Mouse (Mus musculus) olfactory bulb, adult 2 months (tissue): ENCODE data around the gene Sigirr. TPM values are rescaled to one million over a fixed set of nuclear protein-coding genes. Genes with fewer than 3 reads are reported as not detected.

Experiments
- H3K27ac ChIP-seq: fragments of 200-500 bp; 2 replicates; pipeline ENCODE4 v1.5.1; 2012; ENCODE audit warnings: low read depth, low read length; ENCODE audit not compliant: insufficient read depth
- H3K4me1 ChIP-seq: fragments of 200-500 bp; 2 replicates; pipeline ENCODE4 v1.6.1; 2012; ENCODE audit warnings: low read length; ENCODE audit not compliant: control insufficient read depth, insufficient read depth
- H3K4me3 ChIP-seq: fragments of 200-500 bp; 2 replicates; pipeline ENCODE4 v1.5.1; 2012; ENCODE audit warnings: mild to moderate bottlenecking, low read depth, low read length, moderate library complexity; ENCODE audit not compliant: insufficient read depth
- CTCF ChIP-seq: fragments of 200-500 bp; IDR thresholded peaks from 2 replicates; pipeline ENCODE4 v1.5.1; 2012; ENCODE audit warnings: low read depth, mild to moderate bottlenecking, low read length, moderate library complexity; ENCODE audit not compliant: insufficient read depth
- POLR2A ChIP-seq: fragments of 200-500 bp; IDR thresholded peaks from 2 replicates; pipeline ENCODE4 v1.6.1; 2012; ENCODE audit warnings: mild to moderate bottlenecking, low read depth, low read length, moderate library complexity; ENCODE audit not compliant: insufficient read depth
- WGBS: fragments of 180-500 bp; shearing (Covaris S2); methylation state at CpG from one replicate; pipeline ENCODE4 v1.1.7; 2018; 5-methylcytosine and 5-hydroxymethylcytosine counted together
- polyA plus RNA-seq: library from polyadenylated mRNA; stranded (reverse); fragments of >200 nt; gene quantifications from 2 replicates; pipeline ENCODE4 v1.2.4, GENCODE M21; 2012; ENCODE audit warnings: low replicate concordance; ENCODE audit not compliant: missing spikeins, insufficient read depth, insufficient read length

The Sigirr gene
- not detected in 2 replicates for polyA plus RNA-seq

DNA sequence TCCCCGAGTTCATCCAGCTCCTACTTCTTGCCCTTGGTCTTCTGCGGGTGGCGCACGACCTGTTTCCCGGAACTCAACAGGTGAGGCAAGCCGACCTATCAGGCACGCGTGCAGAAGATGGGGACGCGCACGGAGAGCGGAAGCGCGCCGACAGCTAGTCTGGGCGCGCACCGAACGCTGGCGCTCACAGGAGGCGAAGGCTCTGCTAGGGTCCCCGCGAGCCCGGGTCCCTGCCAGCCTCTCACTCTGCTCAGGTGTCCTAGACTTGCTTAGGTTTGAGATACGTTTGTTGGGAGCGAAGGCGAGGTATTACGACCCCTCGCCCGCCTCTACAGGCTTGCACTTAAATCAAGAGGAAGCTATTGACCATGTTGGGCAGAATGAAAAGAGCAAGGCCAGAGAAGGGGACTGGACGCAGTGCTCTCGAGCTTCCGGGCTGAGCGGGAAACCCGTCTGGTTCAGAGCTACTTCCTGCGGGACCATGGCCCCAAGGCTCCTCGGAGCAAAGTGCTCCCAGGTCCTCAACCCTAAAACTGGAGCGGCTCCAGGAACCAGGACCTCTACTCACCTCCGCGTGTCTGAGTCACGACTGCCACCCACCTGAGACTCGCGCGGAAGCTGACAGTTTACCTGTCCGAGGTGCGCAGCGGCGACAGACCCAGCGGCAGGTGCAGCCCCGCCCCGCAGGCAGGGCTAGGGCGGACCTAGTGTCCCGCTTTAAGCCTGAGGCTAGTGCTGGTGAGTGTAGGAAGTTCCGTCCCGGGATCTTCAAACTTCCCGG lies at the start of gene Sigirr:
Sigirr (minus strand) TSS at position 662 of the 781 bp plus-strand sequence.
- no peak for TF ChIP-seq CTCF
- no peak for TF ChIP-seq POLR2A
- no peak within 1 kb of the TSS for H3K27ac ChIP-seq
- 3% methylated on average over 56 of the region's 56 CpGs for WGBS
- H3K4me3 ChIP-seq: peak within 1 kb of the TSS; percentile 31
- H3K4me1 ChIP-seq: peaks cover 11% of the 10 kb centered on the region

DNA sequence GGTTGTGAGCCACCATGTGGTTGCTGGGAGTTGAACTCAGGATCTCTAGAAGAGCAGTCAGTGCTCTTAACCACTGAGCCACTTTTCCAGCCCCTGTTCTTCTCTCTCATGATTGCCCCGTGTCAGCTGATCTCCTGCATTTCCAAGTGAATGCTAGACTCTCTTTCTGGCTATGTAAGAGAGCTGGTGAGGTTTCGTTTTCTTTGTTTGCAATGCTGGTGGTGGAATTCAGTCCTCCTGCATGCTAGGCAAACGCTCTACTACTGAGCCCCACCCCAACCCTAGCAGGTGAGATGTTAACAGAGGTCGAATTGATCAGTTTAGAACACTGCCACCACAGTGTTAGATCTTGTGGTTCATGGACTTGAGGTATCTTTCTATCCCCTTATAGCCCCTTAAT lies 48.3 kb upstream of the Sigirr start:
- TF ChIP-seq CTCF (no peak), POLR2A (no peak)
- Histone ChIP-seq H3K4me3 (no peak overlapping the region), H3K4me1 (no peaks in the 10 kb centered on the region), H3K27ac (no peak overlapping the region)
- 65% methylated on average over 4 of the region's 4 CpGs for WGBS

- TF ChIP-seq CTCF: no peak
- no peak for TF ChIP-seq POLR2A
- WGBS: 75% methylated on average over 6 of the region's 6 CpGs
- peaks cover 6% of the 10 kb centered on the region; the same call in 1 of the 2 replicates for H3K4me1 ChIP-seq
- no peak overlapping the region for H3K4me3 ChIP-seq
- no peak overlapping the region for H3K27ac ChIP-seq
Measured at GRCm38 (mm10) chr7:141147044-141147443, 46.7 kb upstream of the Sigirr start.

- 96% methylated on average over 12 of the region's 12 CpGs for WGBS
- Histone ChIP-seq H3K27ac (no peak overlapping the region), H3K4me3 (no peak overlapping the region), H3K4me1 (peaks cover 6% of the 10 kb centered on the region; the same call in 1 of the 2 replicates)
- no peak for TF ChIP-seq CTCF
- TF ChIP-seq POLR2A: no peak
Measured at GRCm38 (mm10) chr7:141146043-141146595, 45.7 kb upstream of the Sigirr start.

GRCm38 (mm10) chr7:141145403-141145802 lies 45.0 kb upstream of the Sigirr start:
- no peak overlapping the region for H3K4me3 ChIP-seq
- TF ChIP-seq CTCF: no peak
- H3K4me1 ChIP-seq: peaks cover 6% of the 10 kb centered on the region; the same call in 1 of the 2 replicates
- no peak overlapping the region for H3K27ac ChIP-seq
- 55% methylated on average over 1 of the region's 1 CpGs for WGBS

- 89% methylated on average over 3 of the region's 3 CpGs for WGBS
Measured at GRCm38 (mm10) chr7:141144650-141145049, 44.3 kb upstream of the Sigirr start.

DNA sequence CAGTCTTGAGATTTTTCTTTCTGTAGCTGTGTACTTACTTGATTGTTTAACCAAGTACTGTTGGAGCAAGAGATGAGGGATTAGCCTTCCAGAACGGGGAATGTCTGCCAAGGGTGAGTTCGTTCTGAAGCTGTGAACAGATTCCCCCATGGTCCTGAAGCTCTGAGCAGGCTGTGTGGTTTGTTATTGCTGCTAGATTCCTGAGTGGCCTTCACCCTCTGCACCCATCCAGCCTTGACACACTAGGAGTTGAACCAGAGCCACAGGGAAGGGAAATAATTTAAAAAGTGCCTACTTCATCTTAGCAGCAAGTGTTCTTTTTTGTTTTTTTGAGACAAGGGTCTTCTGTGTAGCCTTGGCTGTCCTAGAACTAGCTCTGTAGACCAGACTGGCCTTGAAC lies 43.5 kb upstream of the Sigirr start:
- H3K4me3 ChIP-seq: no peak overlapping the region
- H3K27ac ChIP-seq: no peak overlapping the region
- 53% methylated on average over 2 of the region's 2 CpGs for WGBS
- TF ChIP-seq POLR2A: no peak
- TF ChIP-seq CTCF: no peak
- H3K4me1 ChIP-seq: peaks cover 6% of the 10 kb centered on the region; the same call in 1 of the 2 replicates

More at GRCm38 (mm10) chr7:141144650-141145049, 44.3 kb upstream of the Sigirr start:
- no peak overlapping the region for H3K4me3 ChIP-seq
- TF ChIP-seq CTCF (no peak), POLR2A (no peak)
- peaks cover 6% of the 10 kb centered on the region; the same call in 1 of the 2 replicates for H3K4me1 ChIP-seq
- no peak overlapping the region for H3K27ac ChIP-seq

GRCm38 (mm10) chr7:141143112-141143511 lies 42.7 kb upstream of the Sigirr start:
- TF ChIP-seq CTCF (no peak), POLR2A (no peak)
- Histone ChIP-seq H3K4me3 (no peak overlapping the region), H3K4me1 (peaks cover 6% of the 10 kb centered on the region; the same call in 1 of the 2 replicates), H3K27ac (no peak overlapping the region)
- 57% methylated on average over 5 of the region's 5 CpGs for WGBS

GRCm38 (mm10) chr7:141141326-141141725 lies 41.0 kb upstream of the Sigirr start:
- no peak overlapping the region for H3K27ac ChIP-seq
- TF ChIP-seq POLR2A: no peak
- no peak for TF ChIP-seq CTCF
- H3K4me3 ChIP-seq: no peak overlapping the region
- peaks cover 6% of the 10 kb centered on the region; the same call in 1 of the 2 replicates for H3K4me1 ChIP-seq
- 92% methylated on average over 4 of the region's 4 CpGs for WGBS
